Mouse (Mus musculus): ENCODE measurements around the gene Apol7a. TPM values are rescaled to one million over a fixed set of nuclear protein-coding genes. Genes with fewer than 3 reads are reported as not detected.
A peak's percentile ranks its signal among the peaks of the same experiment; 100 is the strongest.

Apol7a gene
- polyA plus RNA-seq, 1 experiment from 2014 or later, result 31.4 TPM

DNA sequence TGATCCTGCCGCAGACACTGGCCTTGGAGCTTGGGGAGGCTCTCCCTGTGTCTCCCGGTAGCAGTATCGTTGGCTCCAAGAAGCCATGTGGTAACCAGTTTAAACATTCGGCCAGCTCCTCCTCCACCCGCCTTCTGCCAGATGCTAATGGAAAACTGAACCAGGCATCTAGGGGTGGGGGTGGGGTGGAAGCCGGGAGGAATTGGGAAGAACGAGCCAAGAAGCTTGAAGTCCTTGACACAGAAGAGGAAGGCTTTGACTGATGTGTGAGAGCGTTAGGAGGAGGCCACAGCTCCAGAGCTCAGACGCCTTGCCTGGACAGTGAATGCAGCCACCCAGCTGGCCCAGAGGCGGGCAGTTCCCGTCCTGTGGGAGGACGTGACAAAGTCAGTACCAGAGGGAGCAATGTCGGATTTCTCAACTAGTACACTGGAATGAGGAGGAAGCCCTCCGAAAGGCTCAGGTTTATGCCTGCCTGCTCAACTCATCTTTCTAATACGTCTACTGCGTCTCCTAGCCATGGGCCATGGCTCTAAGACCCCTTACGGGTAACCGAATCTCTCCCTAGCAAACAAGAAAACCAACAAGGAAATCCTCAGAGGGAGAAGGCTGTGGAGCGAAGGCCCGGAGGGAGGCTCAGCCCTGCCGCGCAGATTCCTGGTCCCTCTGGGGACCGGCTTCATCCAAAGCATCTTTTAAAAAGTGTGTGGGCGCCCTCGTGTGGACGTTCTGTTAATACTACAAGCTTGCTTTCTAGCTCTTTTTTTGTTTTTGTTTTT lies 32.0 kb downstream of the Apol7a start:
- 6% methylated on average over 26 of the region's 26 CpGs for WGBS
- Histone ChIP-seq H3K27ac (ENCODE audit: low read depth, low read length) (peak overlapping the region; percentile 83), H3K4me1 (replicated peaks; ENCODE audit: control insufficient read depth, insufficient read depth, low read length) (0 out of 2 replicates have a peak, but pooled peaks cover 2% of the 10 kb centered on the region), H3K4me2 (replicated peaks; ENCODE audit: low read depth) (peak overlapping the region; percentile 58), H3K27me3 (replicated peaks; ENCODE audit: control insufficient read depth, insufficient read depth, low read length) (no peaks in the 10 kb centered on the region; the same call in 1 of the 2 replicates), H3K36me3 (ENCODE audit: control insufficient read depth, insufficient read depth) (no peaks in the 10 kb centered on the region), H3K4me3 (ENCODE audit: low read depth, low read length) (peak overlapping the region; percentile 14; the same call in 1 of the 2 replicates), H3K9me3 (ENCODE audit: control insufficient read depth) (no peaks in the 10 kb centered on the region), H3K9ac (ENCODE audit: low read depth, low read length) (peak overlapping the region; percentile 37)
- peak; percentile 26; the same call in 1 of the 2 replicates for ATAC-seq
- peak; percentile 77 for TF ChIP-seq CTCF (IDR thresholded peaks at IDR 0.05; ENCODE audit: low read depth)

DNA sequence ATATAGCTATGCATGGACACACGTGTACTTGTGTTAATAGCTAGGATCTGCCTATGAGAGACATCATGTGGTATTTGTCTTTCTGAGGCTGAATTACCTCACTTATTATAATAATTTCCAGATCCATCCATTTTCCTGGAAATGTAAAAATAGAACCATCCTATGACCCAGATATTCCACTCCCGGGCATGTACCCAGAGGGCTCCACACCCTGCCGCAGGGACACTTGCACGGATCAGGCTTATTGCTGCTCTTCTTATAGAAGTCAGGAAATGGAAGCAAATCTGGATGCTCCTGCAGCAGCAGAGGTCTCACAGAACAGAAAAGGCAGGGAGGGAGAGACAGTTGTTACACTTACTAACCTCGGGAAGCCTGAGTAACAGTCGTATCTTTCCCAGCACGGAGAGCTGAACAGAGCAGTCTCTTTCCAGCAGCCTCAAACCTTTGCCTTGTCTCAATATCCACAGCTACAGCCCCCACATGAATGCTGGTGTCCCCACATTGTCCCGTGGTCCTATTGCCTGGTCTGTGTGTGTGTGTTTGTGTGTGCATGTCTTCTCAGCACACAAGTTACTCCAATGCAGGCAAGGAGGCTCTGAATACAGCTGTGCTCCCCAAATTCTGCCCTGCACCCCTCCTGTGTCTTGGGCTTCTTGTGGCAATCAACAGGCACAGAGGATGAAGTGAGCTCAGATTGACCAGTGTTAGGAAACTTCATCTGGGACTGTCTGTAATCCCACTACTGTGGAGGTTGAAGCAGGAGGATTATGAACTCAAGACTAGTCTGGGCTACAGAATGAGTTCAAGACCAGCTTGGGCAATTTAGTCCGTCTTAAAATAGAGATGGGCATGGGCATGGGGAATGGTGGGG lies 33.0 kb downstream of the Apol7a start:
- H3K36me3 ChIP-seq (ENCODE audit: control insufficient read depth, insufficient read depth), result no peaks in the 10 kb centered on the region
- no peak overlapping the region for H3K4me3 ChIP-seq (ENCODE audit: low read depth, low read length)
- WGBS, result 58% methylated on average over 9 of the region's 9 CpGs
- H3K27ac ChIP-seq (ENCODE audit: low read depth, low read length), result 0 out of 2 replicates have a peak overlapping the region, but pooled peaks have one; percentile 83
- no peak overlapping the region for H3K4me2 ChIP-seq (replicated peaks; ENCODE audit: low read depth)
- no peaks in the 10 kb centered on the region; the same call in 1 of the 2 replicates for H3K27me3 ChIP-seq (replicated peaks; ENCODE audit: control insufficient read depth, insufficient read depth, low read length)
- no peak for ATAC-seq
- no peak overlapping the region for H3K9ac ChIP-seq (ENCODE audit: low read depth, low read length)
- 0 out of 2 replicates have a peak, but pooled peaks cover 2% of the 10 kb centered on the region for H3K4me1 ChIP-seq (replicated peaks; ENCODE audit: control insufficient read depth, insufficient read depth, low read length)
- H3K9me3 ChIP-seq (ENCODE audit: control insufficient read depth), result no peaks in the 10 kb centered on the region
- no peak for TF ChIP-seq CTCF (IDR thresholded peaks at IDR 0.05; ENCODE audit: low read depth)

DNA sequence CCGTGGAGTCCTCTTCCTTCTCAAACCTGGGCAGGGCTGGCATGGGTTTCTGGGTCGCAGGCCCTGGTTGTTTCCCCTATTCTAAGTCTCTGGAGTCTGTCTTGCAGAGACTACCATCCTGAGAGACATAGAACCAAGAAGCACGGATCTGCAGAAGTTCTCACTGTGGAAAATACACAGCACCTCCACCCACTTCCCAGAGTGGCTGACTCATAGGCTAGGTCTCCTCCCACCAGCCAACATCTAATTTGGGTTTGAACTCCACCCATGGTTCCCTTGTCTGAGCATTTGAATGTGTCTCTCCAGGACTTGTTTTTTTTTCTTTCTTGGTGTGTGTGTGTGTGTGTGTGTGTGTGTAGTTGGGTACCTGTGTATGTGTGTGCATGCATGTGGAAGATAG lies 34.9 kb downstream of the Apol7a start:
- no peak for TF ChIP-seq CTCF (IDR thresholded peaks at IDR 0.05; ENCODE audit: low read depth)
- H3K9me3 ChIP-seq (ENCODE audit: control insufficient read depth), result no peaks in the 10 kb centered on the region
- no peaks in the 10 kb centered on the region; the same call in 1 of the 2 replicates for H3K27me3 ChIP-seq (replicated peaks; ENCODE audit: control insufficient read depth, insufficient read depth, low read length)
- no peak overlapping the region for H3K27ac ChIP-seq (ENCODE audit: low read depth, low read length)
- no peak overlapping the region for H3K4me2 ChIP-seq (replicated peaks; ENCODE audit: low read depth)
- no peak for ATAC-seq
- H3K9ac ChIP-seq (ENCODE audit: low read depth, low read length), result no peak overlapping the region
- 68% methylated on average over 3 of the region's 3 CpGs for WGBS
- H3K4me1 ChIP-seq (replicated peaks; ENCODE audit: control insufficient read depth, insufficient read depth, low read length), result 0 out of 2 replicates have a peak, but pooled peaks cover 2% of the 10 kb centered on the region
- no peak overlapping the region for H3K4me3 ChIP-seq (ENCODE audit: low read depth, low read length)
- no peaks in the 10 kb centered on the region for H3K36me3 ChIP-seq (ENCODE audit: control insufficient read depth, insufficient read depth)

DNA sequence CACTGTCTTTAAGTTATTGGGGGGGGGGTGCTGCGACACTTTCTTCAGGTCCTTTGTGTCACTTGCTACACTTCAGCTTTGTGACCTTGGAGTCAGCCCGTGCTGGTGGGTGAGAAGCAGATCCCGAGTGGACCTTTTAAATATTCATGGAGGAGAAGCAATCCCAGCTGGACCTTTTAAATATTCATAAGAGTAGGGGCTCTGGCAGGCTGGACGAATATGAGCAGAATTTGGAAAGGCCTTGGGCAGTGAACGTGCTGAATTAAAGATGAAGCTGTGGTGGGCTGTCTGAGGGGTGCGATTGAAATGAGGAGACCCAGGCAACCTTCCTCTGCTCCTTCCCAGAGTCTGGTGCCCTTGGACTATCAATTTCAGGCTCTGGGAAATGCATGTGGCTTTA lies 35.3 kb downstream of the Apol7a start:
- Histone ChIP-seq H3K9me3 (ENCODE audit: control insufficient read depth) (no peaks in the 10 kb centered on the region), H3K4me2 (replicated peaks; ENCODE audit: low read depth) (no peak overlapping the region), H3K4me3 (ENCODE audit: low read depth, low read length) (no peak overlapping the region), H3K27ac (ENCODE audit: low read depth, low read length) (no peak overlapping the region), H3K27me3 (replicated peaks; ENCODE audit: control insufficient read depth, insufficient read depth, low read length) (no peaks in the 10 kb centered on the region; the same call in 1 of the 2 replicates), H3K4me1 (replicated peaks; ENCODE audit: control insufficient read depth, insufficient read depth, low read length) (0 out of 2 replicates have a peak, but pooled peaks cover 2% of the 10 kb centered on the region), H3K36me3 (ENCODE audit: control insufficient read depth, insufficient read depth) (no peaks in the 10 kb centered on the region), H3K9ac (ENCODE audit: low read depth, low read length) (no peak overlapping the region)
- WGBS, result 61% methylated on average over 6 of the region's 6 CpGs
- no peak for TF ChIP-seq CTCF (IDR thresholded peaks at IDR 0.05; ENCODE audit: low read depth)
- ATAC-seq, result no peak

DNA sequence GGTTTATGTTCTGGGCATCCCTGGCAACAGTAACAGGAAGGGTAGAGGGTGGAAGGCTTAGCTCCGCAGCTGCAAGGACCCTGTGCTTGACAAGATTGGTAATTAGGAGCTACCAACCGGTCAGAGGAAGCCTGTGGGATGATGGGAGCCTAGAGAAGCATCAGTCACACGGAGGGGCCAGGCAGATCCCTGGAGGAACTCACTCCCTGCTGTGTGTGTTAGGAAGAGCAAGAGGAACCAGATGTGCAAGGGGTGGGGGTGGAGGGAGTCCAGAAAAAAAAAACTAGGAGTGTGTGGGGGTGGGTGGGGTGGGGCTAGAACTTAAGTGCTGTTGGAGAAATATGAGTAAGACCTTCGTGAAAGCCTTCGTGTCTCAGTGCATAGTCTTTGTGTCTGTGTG lies 36.0 kb downstream of the Apol7a start:
- WGBS, result 27% methylated on average over 5 of the region's 5 CpGs
- H3K9ac ChIP-seq (ENCODE audit: low read depth, low read length), result no peak overlapping the region
- no peaks in the 10 kb centered on the region for H3K9me3 ChIP-seq (ENCODE audit: control insufficient read depth)
- TF ChIP-seq CTCF (IDR thresholded peaks at IDR 0.05; ENCODE audit: low read depth), result no peak
- no peak for ATAC-seq
- H3K27ac ChIP-seq (ENCODE audit: low read depth, low read length), result no peak overlapping the region
- H3K36me3 ChIP-seq (ENCODE audit: control insufficient read depth, insufficient read depth), result no peaks in the 10 kb centered on the region
- 0 out of 2 replicates have a peak, but pooled peaks cover 2% of the 10 kb centered on the region for H3K4me1 ChIP-seq (replicated peaks; ENCODE audit: control insufficient read depth, insufficient read depth, low read length)
- H3K4me2 ChIP-seq (replicated peaks; ENCODE audit: low read depth), result no peak overlapping the region
- no peaks in the 10 kb centered on the region; the same call in 1 of the 2 replicates for H3K27me3 ChIP-seq (replicated peaks; ENCODE audit: control insufficient read depth, insufficient read depth, low read length)
- H3K4me3 ChIP-seq (ENCODE audit: low read depth, low read length), result no peak overlapping the region

DNA sequence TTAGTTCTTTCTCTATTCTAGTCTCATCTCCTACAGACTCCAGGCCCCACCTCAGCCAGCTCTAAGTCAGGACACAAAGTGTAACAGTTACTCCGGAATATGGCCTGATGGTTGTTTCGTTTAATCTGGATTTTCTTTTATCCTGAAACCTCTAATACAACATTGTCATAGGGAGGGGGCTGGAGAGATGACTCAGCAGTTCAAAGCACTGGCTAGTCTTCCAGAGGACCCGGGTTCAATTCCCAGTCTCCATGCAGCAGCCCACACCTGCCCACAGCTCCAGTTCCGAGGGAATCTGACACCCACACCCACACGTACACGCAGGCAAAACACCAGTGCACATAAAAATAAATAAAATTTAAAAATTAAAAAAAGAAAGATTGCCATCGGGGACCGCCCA lies 39.0 kb downstream of the Apol7a start:
- no peak for ATAC-seq
- no peak overlapping the region for H3K4me3 ChIP-seq (ENCODE audit: low read depth, low read length)
- H3K27ac ChIP-seq (ENCODE audit: low read depth, low read length), result no peak overlapping the region
- H3K9me3 ChIP-seq (ENCODE audit: control insufficient read depth), result no peaks in the 10 kb centered on the region
- no peak overlapping the region for H3K4me2 ChIP-seq (replicated peaks; ENCODE audit: low read depth)
- 92% methylated on average over 8 of the region's 8 CpGs for WGBS
- no peaks in the 10 kb centered on the region for H3K27me3 ChIP-seq (replicated peaks; ENCODE audit: control insufficient read depth, insufficient read depth, low read length)
- H3K36me3 ChIP-seq (ENCODE audit: control insufficient read depth, insufficient read depth), result no peaks in the 10 kb centered on the region
- H3K9ac ChIP-seq (ENCODE audit: low read depth, low read length), result no peak overlapping the region
- TF ChIP-seq CTCF (IDR thresholded peaks at IDR 0.05; ENCODE audit: low read depth), result no peak
- H3K4me1 ChIP-seq (replicated peaks; ENCODE audit: control insufficient read depth, insufficient read depth, low read length), result no peaks in the 10 kb centered on the region

Measured in intestine, postnatal 0 days (tissue).